Mouse (Mus musculus) forebrain, embryonic 16.5 days (tissue): ENCODE data around the gene Rap1gap2. TPM values are rescaled to one million over a fixed set of nuclear protein-coding genes. Genes with fewer than 3 reads are reported as not detected.
"Not testable (repeated sequence)": the region's sequence is repeated elsewhere in the genome, so short reads cannot be mapped to it uniquely, and the experiment has no call there.

Source experiments
- ATAC-seq: fragments of 200-750 bp; cut with Nextera tagmentation; 2 replicates; pipeline ENCODE4 v1.8.0; 2017; ENCODE audit warnings: mild to moderate bottlenecking, moderate library complexity
- H3K27ac ChIP-seq: fragments of 300-500 bp; sonication (generic); 2 replicates; pipeline ENCODE4 v1.5.1; 2014; ENCODE audit warnings: low read length, control low read depth
- H3K27me3 ChIP-seq: fragments of 300-500 bp; sonication (generic); replicated peaks from 2 replicates; pipeline ENCODE4 v1.6.1; 2014; ENCODE audit warnings: low read length; ENCODE audit not compliant: control insufficient read depth, insufficient read depth
- H3K36me3 ChIP-seq: fragments of 300-500 bp; sonication (generic); 2 replicates; pipeline ENCODE4 v1.6.1; 2014; ENCODE audit not compliant: control insufficient read depth, insufficient read depth
- H3K4me1 ChIP-seq: fragments of 300-500 bp; sonication (generic); replicated peaks from 2 replicates; pipeline ENCODE4 v1.6.1; 2014; ENCODE audit warnings: low read length; ENCODE audit not compliant: control insufficient read depth, insufficient read depth
- H3K4me2 ChIP-seq: fragments of 300-500 bp; sonication (generic); 2 replicates; pipeline ENCODE4 v1.6.1; 2014; ENCODE audit warnings: mild to moderate bottlenecking, low read length, control low read depth
- H3K4me3 ChIP-seq: fragments of 300-500 bp; sonication (generic); replicated peaks from 2 replicates; pipeline ENCODE4 v1.5.1; 2014; ENCODE audit warnings: mild to moderate bottlenecking, low read length, control low read depth
- H3K9ac ChIP-seq: fragments of 300-500 bp; sonication (generic); replicated peaks from 2 replicates; pipeline ENCODE4 v1.6.1; 2014; ENCODE audit warnings: low read depth, low read length, control low read depth
- H3K9me3 ChIP-seq: fragments of 300-500 bp; sonication (generic); 2 replicates; pipeline ENCODE4 v1.6.1; 2016; ENCODE audit warnings: low read length; ENCODE audit not compliant: control insufficient read depth
- WGBS: fragments of 180-500 bp; shearing (Covaris S2); extraction: QIAGEN DNeasy Blood & Tissue Kit; methylation state at CpG from one replicate; pipeline ENCODE4 v1.1.7; 2014; 5-methylcytosine and 5-hydroxymethylcytosine counted together
- polyA plus RNA-seq: library from polyadenylated mRNA; unstranded; fragments of >200 nt; fragmentation: Nextera tagmentation; extraction: Ambion mirVana; gene quantifications from 2 replicates; pipeline ENCODE4 v1.2.1, GENCODE M21; 2015

Rap1gap2 gene
- polyA plus RNA-seq, 1 experiment from 2014 or later: 12.9 TPM

DNA sequence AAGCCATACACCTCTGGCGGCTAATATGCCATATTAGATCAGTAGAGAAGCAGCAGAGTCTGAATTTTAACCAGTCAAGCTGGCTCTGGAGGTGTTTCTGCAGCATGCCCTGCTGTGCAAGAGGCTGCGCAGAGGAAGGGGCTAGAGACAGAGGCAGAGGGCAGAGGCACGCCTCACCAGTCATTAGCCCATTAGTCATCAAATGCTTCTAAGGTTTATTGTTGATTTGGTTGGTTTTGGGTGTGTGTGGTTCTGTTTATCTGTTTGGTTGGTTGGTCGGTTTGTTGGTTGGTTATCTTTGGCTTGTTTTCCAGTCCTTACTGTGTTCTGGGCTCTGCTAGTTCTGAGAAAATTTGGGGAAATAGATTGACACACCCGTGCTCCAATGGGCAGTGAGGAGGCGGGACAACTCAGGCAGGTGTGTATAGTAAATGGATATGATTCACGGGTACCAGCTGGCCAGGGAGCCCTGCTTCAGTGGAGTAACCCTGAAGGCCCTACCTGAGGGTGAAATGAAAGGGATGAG lies 26.8 kb downstream of the Rap1gap2 start:
- no peaks in the 10 kb centered on the region for H3K9me3 ChIP-seq
- H3K4me2 ChIP-seq: no peak overlapping the region
- no peak for ATAC-seq
- WGBS: 73% methylated on average over 7 of the region's 7 CpGs
- no peak overlapping the region for H3K27ac ChIP-seq
- 0 out of 2 replicates have a peak, but pooled peaks cover 8% of the 10 kb centered on the region for H3K4me1 ChIP-seq
- no peak overlapping the region for H3K9ac ChIP-seq
- no peak overlapping the region for H3K4me3 ChIP-seq
- H3K27me3 ChIP-seq: peaks cover 12% of the 10 kb centered on the region
- no peaks in the 10 kb centered on the region for H3K36me3 ChIP-seq

DNA sequence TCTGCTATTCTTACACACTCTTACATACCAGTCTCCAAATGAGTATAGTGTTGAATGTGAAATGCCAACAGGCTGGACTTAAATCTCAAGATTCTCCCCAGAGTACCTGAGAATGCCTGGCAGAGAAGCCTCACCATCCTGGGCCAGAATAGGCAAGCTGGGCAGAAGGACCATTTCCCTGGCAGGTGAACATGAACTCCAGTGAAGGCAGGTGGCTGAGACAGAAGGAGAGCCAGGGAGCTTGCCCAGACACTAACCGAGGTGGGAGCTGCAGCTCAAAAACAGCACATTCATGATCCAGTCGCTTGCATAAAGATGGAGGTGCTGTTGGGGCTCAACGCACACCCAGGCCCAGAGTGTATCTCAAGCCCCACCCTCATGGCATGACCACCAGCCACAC lies 28.3 kb downstream of the Rap1gap2 start:
- H3K9ac ChIP-seq: no peak overlapping the region

DNA sequence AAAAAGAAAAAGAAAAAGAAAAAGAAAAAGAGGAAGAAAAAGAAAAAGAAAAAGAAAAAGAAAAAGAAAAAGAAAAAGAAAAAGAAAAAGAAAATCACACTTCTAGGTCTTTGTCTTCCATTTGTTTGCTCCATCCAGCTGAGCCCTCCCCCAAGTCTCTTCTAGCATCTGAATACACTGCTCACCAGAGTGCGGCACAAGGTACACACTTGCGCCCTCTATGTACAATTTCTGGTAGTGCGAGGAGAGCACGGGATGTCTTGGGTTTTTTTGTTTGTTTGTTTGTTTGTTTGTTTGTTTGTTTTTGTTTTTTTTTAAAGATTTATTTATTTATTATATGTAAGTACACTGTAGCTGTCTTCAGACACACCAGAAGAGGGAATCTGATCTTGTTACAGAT lies 29.4 kb downstream of the Rap1gap2 start:
- H3K4me3 ChIP-seq, H3K27ac ChIP-seq, ATAC-seq, H3K4me1 ChIP-seq, H3K4me2 ChIP-seq, H3K27me3 ChIP-seq, H3K9me3 ChIP-seq, H3K36me3 ChIP-seq, H3K9ac ChIP-seq: not testable (repeated sequence)
- 58% methylated on average over 4 of the region's 4 CpGs for WGBS

More for the DNA sequence above, 28.3 kb downstream of the Rap1gap2 start:
- no peak for ATAC-seq
- Histone ChIP-seq H3K4me1 (0 out of 2 replicates have a peak, but pooled peaks cover 6% of the 10 kb centered on the region), H3K27me3 (peaks cover under 1% of the 10 kb centered on the region; the same call in 1 of the 2 replicates), H3K9me3 (no peaks in the 10 kb centered on the region), H3K4me2 (no peak overlapping the region), H3K4me3 (no peak overlapping the region), H3K36me3 (no peaks in the 10 kb centered on the region), H3K27ac (no peak overlapping the region)
- WGBS: 91% methylated on average over 3 of the region's 3 CpGs

DNA sequence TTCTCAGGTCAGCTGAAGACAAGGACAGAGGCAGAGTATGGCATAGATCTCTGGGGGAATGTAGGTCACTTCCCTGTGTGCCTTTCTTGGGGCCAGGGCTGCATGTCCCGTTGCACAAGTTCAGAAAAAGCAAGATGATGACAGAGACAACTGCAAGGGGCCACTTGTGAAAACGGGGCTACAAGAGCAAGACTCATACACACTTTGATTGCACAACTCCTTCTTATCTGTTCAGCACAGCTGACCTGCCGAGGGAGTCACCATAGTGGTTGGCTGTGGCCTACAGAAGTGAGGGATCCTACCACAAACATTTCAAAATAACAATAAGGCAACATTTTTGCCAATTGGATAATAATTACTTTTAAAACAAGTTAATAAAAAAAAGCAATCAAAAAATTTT lies 33.6 kb downstream of the Rap1gap2 start:
- H3K36me3 ChIP-seq: no peaks in the 10 kb centered on the region
- no peaks in the 10 kb centered on the region for H3K27me3 ChIP-seq
- no peak for ATAC-seq
- H3K4me1 ChIP-seq: peaks cover 5% of the 10 kb centered on the region
- H3K9me3 ChIP-seq: no peaks in the 10 kb centered on the region
- H3K4me2 ChIP-seq: no peak overlapping the region
- no peak overlapping the region for H3K27ac ChIP-seq
- H3K4me3 ChIP-seq: no peak overlapping the region
- H3K9ac ChIP-seq: no peak overlapping the region
- WGBS: 81% methylated on average over 3 of the region's 3 CpGs

DNA sequence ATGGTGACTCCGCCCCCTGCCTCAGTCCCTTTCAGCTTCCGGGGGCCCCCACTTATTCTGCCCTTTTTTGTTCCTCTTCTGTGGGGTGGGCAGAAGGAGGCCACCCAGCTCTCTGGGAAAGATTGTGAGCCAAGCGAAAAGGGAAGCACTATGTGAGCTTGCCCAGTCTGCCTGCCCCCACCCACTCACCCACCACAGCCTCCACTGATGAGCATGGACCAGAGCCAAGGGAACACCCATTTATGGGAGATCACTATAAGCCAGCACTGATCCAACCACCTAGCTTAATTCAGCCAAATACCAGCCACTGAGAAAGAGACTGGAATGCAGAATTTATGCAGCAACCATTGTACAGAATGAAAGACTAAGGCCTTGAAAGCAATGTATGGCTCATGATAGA lies 34.8 kb downstream of the Rap1gap2 start:
- Histone ChIP-seq H3K27ac (no peak overlapping the region), H3K27me3 (no peaks in the 10 kb centered on the region), H3K36me3 (no peaks in the 10 kb centered on the region), H3K4me1 (peaks cover 5% of the 10 kb centered on the region), H3K4me3 (no peak overlapping the region), H3K9me3 (no peaks in the 10 kb centered on the region), H3K4me2 (no peak overlapping the region), H3K9ac (no peak overlapping the region)
- 39% methylated on average over 3 of the region's 3 CpGs for WGBS
- ATAC-seq: peak; percentile 45; the same call in 1 of the 2 replicates

DNA sequence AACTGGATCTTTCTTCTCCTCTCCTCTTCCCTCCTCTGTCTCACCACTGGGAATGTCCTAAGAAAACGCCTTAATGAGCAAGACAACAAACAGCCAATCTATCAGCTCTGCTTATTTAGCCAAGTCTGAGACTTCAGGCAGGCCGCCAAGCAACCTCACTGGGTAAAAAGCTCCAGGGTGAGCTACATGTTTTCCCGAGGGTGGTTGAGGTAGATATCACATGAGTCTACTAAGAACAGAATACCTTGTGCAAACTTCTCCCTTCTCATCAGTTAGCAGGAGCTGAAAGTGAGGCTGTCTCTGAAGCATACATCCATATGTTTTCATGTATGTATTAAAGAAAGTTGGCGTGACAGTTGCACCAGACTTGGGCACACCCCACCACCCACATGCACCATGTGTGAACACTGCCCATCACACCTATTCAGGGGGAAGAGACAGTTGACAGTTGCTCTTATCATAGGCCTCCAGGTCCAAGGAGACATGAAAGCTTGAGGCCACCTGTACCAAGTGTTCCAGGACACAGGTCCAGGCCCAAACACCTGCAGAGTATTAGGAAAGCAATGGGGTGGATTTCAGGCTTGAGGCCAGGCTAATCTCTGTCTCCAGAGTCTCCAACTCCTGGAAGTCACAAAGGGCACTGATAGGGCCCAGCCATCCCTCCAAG lies 35.8 kb downstream of the Rap1gap2 start:
- no peak for ATAC-seq
- Histone ChIP-seq H3K27me3 (no peaks in the 10 kb centered on the region), H3K9ac (no peak overlapping the region), H3K27ac (no peak overlapping the region), H3K9me3 (no peaks in the 10 kb centered on the region), H3K4me2 (no peak overlapping the region), H3K4me3 (no peak overlapping the region), H3K36me3 (no peaks in the 10 kb centered on the region), H3K4me1 (peaks cover 5% of the 10 kb centered on the region)
- 58% methylated on average over 4 of the region's 4 CpGs for WGBS

DNA sequence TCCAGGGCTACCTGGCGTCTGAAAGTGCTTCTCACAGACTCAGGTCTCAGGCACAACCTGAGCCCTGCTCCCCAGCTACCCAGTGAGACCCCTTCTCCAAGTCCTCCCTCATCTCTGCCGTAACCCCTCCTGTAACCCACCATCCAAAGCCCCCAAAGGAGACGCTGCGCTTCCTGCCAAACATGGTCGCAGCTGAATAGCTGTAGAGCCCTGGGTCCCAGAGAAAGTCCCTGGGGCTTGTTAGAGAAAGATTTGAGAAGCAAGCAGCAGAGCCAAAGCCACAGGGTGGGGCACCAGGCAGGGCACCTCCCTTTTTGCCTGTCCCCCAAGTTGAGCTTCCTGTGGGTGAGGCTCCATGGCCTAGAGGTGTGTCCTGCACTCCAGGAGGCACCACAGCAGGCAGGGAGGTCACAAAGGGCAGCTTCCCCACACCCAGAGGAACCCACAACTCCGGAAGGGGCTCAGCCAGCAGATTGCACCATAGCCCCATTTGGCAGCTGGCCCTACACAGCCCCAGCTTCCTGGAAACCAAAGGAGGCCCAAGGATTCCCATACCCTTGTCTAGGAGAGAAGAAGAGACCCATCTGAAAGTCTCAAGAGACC lies 38.2 kb downstream of the Rap1gap2 start:
- no peaks in the 10 kb centered on the region for H3K9me3 ChIP-seq
- H3K4me1 ChIP-seq: peaks cover 5% of the 10 kb centered on the region
- no peak overlapping the region for H3K9ac ChIP-seq
- no peak overlapping the region for H3K4me2 ChIP-seq
- no peaks in the 10 kb centered on the region for H3K27me3 ChIP-seq
- 79% methylated on average over 6 of the region's 6 CpGs for WGBS
- no peak overlapping the region for H3K4me3 ChIP-seq
- no peaks in the 10 kb centered on the region for H3K36me3 ChIP-seq
- no peak overlapping the region for H3K27ac ChIP-seq
- no peak for ATAC-seq

DNA sequence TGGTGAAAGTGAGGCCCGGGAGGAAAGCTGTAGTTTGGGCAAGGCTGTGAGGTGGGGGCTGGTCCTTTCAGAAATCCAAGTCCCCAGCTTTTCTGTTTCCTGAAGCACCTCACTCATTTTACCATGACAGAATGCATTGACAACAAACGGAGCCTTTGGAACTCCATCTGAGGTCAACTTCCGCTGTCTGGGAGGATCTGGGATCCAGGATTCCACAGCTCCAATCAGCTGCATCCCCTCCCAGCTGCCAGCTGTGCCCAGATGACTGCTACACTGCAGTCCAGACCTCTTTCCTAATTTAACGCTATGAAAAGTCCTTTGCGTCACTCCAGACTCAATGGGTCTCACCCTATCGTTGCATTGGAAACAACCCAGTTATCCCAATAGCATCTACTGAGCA lies 41.0 kb downstream of the Rap1gap2 start:
- Histone ChIP-seq H3K36me3 (no peaks in the 10 kb centered on the region), H3K9me3 (no peaks in the 10 kb centered on the region), H3K27ac (no peak overlapping the region), H3K9ac (no peak overlapping the region), H3K4me1 (no peaks in the 10 kb centered on the region; the same call in 1 of the 2 replicates), H3K4me3 (no peak overlapping the region), H3K4me2 (no peak overlapping the region), H3K27me3 (no peaks in the 10 kb centered on the region)
- 76% methylated on average over 6 of the region's 6 CpGs for WGBS
- ATAC-seq: no peak

DNA sequence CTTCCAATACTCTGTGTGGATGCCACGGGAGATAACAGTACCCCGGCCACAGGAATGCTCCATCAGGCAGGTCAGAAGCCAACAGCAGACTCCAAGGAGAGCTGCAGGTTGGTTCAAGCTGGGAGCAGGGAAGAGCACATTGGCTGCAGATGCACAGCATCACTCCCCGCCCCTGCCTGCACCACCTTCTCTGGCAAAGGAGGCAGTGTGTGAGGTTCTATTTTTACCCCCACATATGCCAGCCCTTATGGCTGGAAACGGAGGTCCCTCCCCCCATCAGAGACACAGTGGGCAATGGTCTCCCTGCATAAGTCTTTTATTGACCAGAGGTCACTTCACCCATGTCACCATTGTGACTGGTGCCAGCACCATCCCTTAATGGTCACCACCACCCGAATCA lies 42.3 kb downstream of the Rap1gap2 start:
- ATAC-seq: no peak
- Histone ChIP-seq H3K36me3 (no peaks in the 10 kb centered on the region), H3K9ac (no peak overlapping the region), H3K4me3 (no peak overlapping the region), H3K9me3 (no peaks in the 10 kb centered on the region), H3K4me1 (no peaks in the 10 kb centered on the region), H3K27me3 (no peaks in the 10 kb centered on the region), H3K27ac (no peak overlapping the region), H3K4me2 (no peak overlapping the region)
- WGBS: 83% methylated on average over 5 of the region's 5 CpGs
